Mouse (Mus musculus) neural tube, embryonic 12.5 days (tissue): ENCODE measurements around the gene Smtn. TPM values are rescaled to one million over a fixed set of nuclear protein-coding genes. Genes with fewer than 3 reads are reported as not detected.

Source experiments
- ATAC-seq: fragments of 200-750 bp; cut with Nextera tagmentation; 2 replicates; pipeline ENCODE4 v1.8.0; 2017; ENCODE audit warnings: low read depth, mild to moderate bottlenecking, moderate TSS enrichment, moderate library complexity; ENCODE audit not compliant: low FRiP score
- H3K27ac ChIP-seq: fragments of 300-500 bp; sonication (generic); 2 replicates; pipeline ENCODE4 v1.5.1; 2016
- H3K27me3 ChIP-seq: fragments of 300-500 bp; sonication (generic); replicated peaks from 2 replicates; pipeline ENCODE4 v1.6.1; 2016; ENCODE audit warnings: mild to moderate bottlenecking
- H3K36me3 ChIP-seq: fragments of 300-500 bp; sonication (generic); 2 replicates; pipeline ENCODE4 v1.6.1; 2016; ENCODE audit warnings: mild to moderate bottlenecking
- H3K4me1 ChIP-seq: fragments of 300-500 bp; sonication (generic); 2 replicates; pipeline ENCODE4 v1.6.1; 2016
- H3K4me2 ChIP-seq: fragments of 300-500 bp; sonication (generic); replicated peaks from 2 replicates; pipeline ENCODE4 v1.6.1; 2016; ENCODE audit warnings: mild to moderate bottlenecking
- H3K4me3 ChIP-seq: fragments of 300-500 bp; sonication (generic); 2 replicates; pipeline ENCODE4 v1.5.1; 2016
- H3K9ac ChIP-seq: fragments of 300-500 bp; sonication (generic); 2 replicates; pipeline ENCODE4 v1.6.1; 2016; ENCODE audit warnings: mild to moderate bottlenecking
- H3K9me3 ChIP-seq: fragments of 300-500 bp; sonication (generic); 2 replicates; pipeline ENCODE4 v1.6.1; 2016; ENCODE audit warnings: mild to moderate bottlenecking
- WGBS: fragments of 180-500 bp; shearing (Covaris S2); methylation state at CpG from one replicate; pipeline ENCODE4 v1.1.7; 2016; 5-methylcytosine and 5-hydroxymethylcytosine counted together
- polyA plus RNA-seq: library from polyadenylated mRNA; unstranded; fragments of >200 nt; fragmentation: Nextera tagmentation; extraction: Ambion mirVana; gene quantifications from 2 replicates; pipeline ENCODE4 v1.2.1, GENCODE M21; 2016

Gene Smtn
- polyA plus RNA-seq, 1 experiment from 2014 or later, result 37.9 TPM

DNA sequence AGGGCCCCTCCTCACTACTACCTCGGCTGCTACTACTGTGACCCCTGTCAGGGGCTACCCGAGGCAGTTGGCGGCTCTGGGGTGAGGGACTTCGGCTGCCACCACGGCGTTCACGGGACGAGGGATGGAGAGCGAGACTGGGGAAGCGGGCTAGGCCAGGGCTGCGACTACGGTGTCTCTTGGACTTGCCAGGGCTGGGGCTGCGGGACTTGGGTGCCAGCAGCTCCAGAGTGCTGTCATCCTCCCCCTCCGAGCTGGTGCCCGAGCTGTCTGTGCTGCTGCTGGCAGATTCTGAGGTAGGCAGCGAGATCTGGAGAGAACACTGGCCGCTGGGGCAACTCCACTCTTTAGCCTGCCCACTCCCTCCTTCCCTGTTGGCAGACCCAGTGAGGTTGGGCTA, 45.6 kb downstream of the Smtn start:
- H3K4me1 ChIP-seq, result no peaks in the 10 kb centered on the region
- no peak overlapping the region for H3K4me2 ChIP-seq
- H3K4me3 ChIP-seq, result no peak overlapping the region
- 88% methylated on average over 17 of the region's 17 CpGs for WGBS
- H3K27ac ChIP-seq, result no peak overlapping the region
- no peaks in the 10 kb centered on the region for H3K36me3 ChIP-seq
- no peak for ATAC-seq
- H3K9me3 ChIP-seq, result no peaks in the 10 kb centered on the region
- no peak overlapping the region for H3K9ac ChIP-seq
- H3K27me3 ChIP-seq, result no peaks in the 10 kb centered on the region

DNA sequence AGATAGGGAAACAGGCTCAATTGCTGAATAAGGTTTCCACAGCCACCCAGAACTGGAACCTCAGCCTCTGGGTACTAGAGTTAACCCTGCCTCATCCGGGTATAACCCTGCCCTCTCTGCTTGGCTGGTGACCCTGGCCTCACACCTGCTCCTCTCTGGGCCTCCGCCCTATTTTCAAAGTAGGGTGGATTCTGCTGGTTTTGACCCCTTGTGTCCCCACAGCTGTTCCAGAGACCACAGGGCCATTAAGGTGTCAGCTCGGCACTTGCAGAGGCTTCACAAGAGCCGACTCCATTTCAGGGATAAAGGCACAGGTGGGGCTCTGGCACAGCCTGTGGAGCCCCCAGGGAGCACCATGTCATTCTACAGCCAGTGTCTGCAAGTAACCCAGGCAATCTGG, 47.7 kb downstream of the Smtn start:
- no peak overlapping the region for H3K4me2 ChIP-seq
- no peak overlapping the region for H3K9ac ChIP-seq
- H3K27ac ChIP-seq, result no peak overlapping the region
- H3K9me3 ChIP-seq, result no peaks in the 10 kb centered on the region
- no peaks in the 10 kb centered on the region for H3K4me1 ChIP-seq
- ATAC-seq, result no peak
- H3K36me3 ChIP-seq, result no peaks in the 10 kb centered on the region
- H3K4me3 ChIP-seq, result no peak overlapping the region
- no peaks in the 10 kb centered on the region for H3K27me3 ChIP-seq
- 66% methylated on average over 4 of the region's 4 CpGs for WGBS

DNA sequence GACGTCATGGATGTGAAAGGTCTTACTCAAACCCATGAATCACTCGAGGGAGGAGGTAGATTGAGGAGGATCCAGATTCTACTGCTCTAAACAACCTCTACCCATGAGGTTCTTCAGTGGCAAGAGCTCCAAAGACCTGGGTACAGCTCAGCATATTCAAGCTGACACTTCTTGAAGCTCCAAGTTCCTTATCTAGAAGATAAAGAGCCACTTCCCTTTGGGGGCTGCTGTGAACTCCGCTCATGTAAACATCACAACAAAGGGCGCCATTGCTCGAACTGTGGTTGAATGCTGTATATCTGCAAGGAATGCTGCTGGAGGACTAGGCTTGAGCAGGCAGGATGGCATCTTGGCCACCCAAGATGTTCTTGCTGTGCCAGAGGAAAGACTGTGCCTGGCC, 51.4 kb downstream of the Smtn start:
- H3K27me3 ChIP-seq, result no peaks in the 10 kb centered on the region
- H3K4me1 ChIP-seq, result no peaks in the 10 kb centered on the region
- H3K9ac ChIP-seq, result no peak overlapping the region
- H3K4me3 ChIP-seq, result no peak overlapping the region
- no peak overlapping the region for H3K4me2 ChIP-seq
- no peak for ATAC-seq
- H3K9me3 ChIP-seq, result no peaks in the 10 kb centered on the region
- WGBS, result 83% methylated on average over 5 of the region's 5 CpGs
- no peak overlapping the region for H3K27ac ChIP-seq
- no peaks in the 10 kb centered on the region for H3K36me3 ChIP-seq

DNA sequence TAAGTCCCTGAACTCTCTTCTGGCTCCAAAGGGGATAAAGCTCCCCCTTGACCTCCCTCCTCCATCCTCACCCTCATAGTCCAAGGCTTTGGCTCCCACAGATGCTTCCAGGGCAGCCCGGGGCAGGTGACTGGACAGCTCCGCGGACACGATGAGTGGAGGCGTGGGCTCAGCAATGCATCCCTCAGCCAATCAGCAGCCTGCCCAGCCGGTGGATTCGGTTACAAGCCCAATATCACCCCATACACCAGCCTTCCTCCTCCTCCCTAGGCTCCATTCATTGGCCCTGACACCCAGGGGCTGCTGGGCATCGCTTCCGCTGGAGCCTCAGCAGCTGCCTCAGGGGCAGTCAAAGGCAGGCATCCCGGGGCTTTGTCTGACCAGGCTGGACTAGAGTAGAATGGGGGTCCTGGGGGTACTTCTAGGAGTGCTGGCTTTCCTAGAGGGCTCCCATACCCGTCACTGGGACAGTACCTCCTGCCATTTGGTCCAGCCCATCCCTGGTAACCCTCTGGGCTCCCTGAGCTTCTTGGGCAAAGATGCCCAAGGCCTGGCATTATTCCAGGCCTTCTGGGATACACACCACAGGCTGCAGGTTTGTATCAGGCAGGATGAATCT, 52.4 kb downstream of the Smtn start, which contains the start of gene Pla2g3:
Gene Pla2g3, plus strand, starts transcription at position 333 of the 619 bp plus-strand sequence.
- no peak within 1 kb of the TSS for H3K4me2 ChIP-seq
- H3K27ac ChIP-seq, result no peak within 1 kb of the TSS
- H3K36me3 ChIP-seq, result no peaks in the 10 kb centered on the region
- H3K9ac ChIP-seq, result no peak within 1 kb of the TSS
- 26% methylated on average over 11 of the region's 11 CpGs for WGBS
- no peak within 1 kb of the TSS for H3K4me3 ChIP-seq
- no peak for ATAC-seq
- H3K9me3 ChIP-seq, result no peaks in the 10 kb centered on the region
- H3K27me3 ChIP-seq, result no peaks in the 10 kb centered on the region
- no peaks in the 10 kb centered on the region for H3K4me1 ChIP-seq

DNA sequence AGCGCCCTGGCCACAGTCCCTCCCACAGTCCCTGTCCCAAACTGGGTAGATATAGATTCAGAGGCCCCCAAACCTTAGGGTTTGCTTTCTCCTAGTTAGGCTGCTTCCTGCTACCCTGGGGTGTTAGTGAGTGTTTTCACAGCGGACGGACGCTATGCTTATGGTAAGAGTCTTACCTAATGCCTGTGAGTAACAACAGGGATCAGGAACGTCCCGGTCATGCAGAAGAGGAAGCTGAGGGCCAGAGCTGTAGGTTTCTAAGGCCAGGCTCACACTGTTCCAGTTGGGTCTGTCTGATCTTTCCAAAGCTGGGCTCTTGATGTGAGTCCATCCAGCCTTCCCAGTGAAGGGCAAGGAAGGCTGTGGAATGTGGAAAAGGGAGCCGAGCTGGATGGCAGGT, 54.1 kb downstream of the Smtn start:
- ATAC-seq, result no peak
- Histone ChIP-seq H3K9me3 (no peaks in the 10 kb centered on the region), H3K9ac (no peak overlapping the region), H3K4me1 (no peaks in the 10 kb centered on the region), H3K4me3 (no peak overlapping the region), H3K27ac (no peak overlapping the region), H3K36me3 (no peaks in the 10 kb centered on the region), H3K4me2 (no peak overlapping the region), H3K27me3 (no peaks in the 10 kb centered on the region)
- WGBS, result 79% methylated on average over 7 of the region's 7 CpGs

DNA sequence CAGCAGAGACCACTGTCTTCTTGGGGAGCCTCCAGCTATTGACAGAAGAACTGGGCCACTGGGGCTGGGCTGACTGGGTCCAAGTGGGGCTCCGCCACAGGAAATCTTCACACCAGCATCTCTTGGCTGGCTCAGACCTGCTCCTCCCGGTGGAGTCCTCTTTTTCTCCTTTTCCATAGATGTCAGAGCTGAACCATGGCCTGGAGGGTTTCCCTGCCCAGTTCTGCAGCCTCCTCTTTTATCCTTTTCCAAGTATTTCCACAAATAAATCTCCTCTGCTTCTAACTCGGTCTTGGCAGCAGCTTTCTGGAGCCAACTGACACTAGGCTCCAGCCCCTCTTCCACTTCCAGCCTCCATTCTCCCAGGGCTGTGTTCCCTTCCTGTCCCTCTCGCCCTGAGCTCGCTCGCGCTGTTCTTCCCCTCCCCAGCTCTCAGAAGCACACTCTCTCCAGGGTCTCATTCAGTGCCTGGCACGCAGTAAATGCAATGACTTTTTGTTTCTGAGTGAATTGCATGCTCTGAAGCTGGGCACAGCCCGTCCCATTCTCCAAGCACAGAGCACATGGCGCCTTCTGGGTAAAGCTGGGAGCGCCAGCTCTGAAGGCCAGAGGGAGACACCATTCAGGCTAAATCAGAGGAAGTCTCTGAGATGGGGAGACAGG, 56.3 kb downstream of the Smtn start:
- H3K4me1 ChIP-seq, result no peaks in the 10 kb centered on the region
- no peak overlapping the region for H3K9ac ChIP-seq
- H3K4me3 ChIP-seq, result no peak overlapping the region
- no peaks in the 10 kb centered on the region for H3K9me3 ChIP-seq
- H3K4me2 ChIP-seq, result no peak overlapping the region
- no peaks in the 10 kb centered on the region for H3K36me3 ChIP-seq
- H3K27me3 ChIP-seq, result no peaks in the 10 kb centered on the region
- 59% methylated on average over 11 of the region's 11 CpGs for WGBS
- no peak for ATAC-seq
- no peak overlapping the region for H3K27ac ChIP-seq

DNA sequence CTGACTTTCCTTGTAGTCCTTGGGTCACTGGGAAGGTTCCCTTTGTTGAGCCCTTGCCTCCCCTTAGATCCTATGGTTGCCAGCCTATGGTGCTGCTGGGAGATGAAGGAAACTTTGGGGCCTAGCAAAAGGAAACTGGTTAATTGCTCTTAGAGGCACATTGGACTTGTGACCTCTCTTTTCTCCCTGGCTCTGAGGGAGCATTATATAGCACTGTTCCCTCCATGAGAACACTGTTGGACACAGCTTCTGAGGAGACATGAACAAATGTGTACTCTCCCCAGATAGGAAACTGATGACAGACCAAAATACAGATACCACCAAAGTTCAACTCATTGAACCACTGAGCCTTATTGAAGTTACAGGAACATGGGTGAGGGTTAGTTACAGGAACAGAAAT, 64.9 kb downstream of the Smtn start:
- no peaks in the 10 kb centered on the region for H3K27me3 ChIP-seq
- H3K27ac ChIP-seq, result no peak overlapping the region
- H3K9ac ChIP-seq, result no peak overlapping the region
- no peaks in the 10 kb centered on the region for H3K4me1 ChIP-seq
- no peak overlapping the region for H3K4me2 ChIP-seq
- no peak for ATAC-seq
- H3K36me3 ChIP-seq, result no peaks in the 10 kb centered on the region
- no peak overlapping the region for H3K4me3 ChIP-seq
- H3K9me3 ChIP-seq, result no peaks in the 10 kb centered on the region

DNA sequence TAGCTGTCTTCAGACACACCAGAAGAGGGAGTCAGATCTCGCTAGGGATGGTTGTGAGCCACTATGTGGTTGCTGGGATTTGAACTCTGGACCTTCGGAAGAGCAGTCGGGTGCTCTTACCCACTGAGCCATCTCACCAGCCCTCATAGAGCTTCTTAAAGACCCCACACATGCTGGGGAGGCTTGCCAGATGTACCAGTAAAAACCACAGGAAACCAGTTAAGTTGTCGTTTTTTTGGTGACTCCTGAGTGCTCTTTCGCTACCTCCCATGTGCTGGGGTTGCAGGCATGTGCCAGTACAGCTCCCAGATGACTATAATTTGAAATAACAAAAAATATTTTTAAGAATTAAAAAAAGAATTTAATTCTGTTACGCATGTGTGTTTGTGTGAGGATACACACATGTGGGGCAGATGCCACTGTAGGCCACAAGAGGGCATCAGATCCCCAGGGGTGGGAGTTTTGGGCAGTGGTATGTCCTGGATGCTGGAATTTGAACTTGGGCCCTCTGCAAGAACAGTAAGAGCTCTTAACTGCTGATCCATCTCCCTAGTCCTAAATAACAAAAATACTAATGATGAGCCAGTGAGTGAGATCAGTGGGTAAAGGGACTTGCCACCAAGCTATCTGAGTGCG, 65.8 kb downstream of the Smtn start:
- no peaks in the 10 kb centered on the region for H3K4me1 ChIP-seq

DNA sequence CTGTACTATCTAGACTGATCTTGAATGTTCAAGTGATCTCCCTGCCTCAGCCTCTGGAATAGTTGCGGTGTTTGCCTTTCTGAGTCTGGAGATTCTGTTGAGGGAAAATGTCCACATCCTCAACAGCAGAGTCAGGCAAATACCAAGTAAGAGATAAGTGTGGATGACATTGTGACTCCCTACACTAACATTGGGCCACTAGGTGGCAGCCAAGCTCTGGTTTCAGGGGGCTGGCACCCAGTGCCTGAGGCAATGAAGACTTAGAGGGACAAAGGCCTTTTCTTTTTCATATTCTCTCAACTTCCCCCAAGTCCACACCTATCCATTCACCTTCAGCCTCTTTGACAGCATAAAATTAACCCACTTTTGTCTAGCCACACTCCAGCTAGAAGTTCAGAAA, 67.9 kb downstream of the Smtn start:
- no peak overlapping the region for H3K27ac ChIP-seq
- 33% methylated on average over 1 of the region's 1 CpGs for WGBS
- no peaks in the 10 kb centered on the region for H3K9me3 ChIP-seq
- H3K4me3 ChIP-seq, result no peak overlapping the region
- H3K4me1 ChIP-seq, result no peaks in the 10 kb centered on the region
- no peak overlapping the region for H3K9ac ChIP-seq
- ATAC-seq, result 0 out of 2 replicates have a peak, but pooled peaks have one; percentile 56
- H3K4me2 ChIP-seq, result no peak overlapping the region
- no peaks in the 10 kb centered on the region for H3K36me3 ChIP-seq
- H3K27me3 ChIP-seq, result no peaks in the 10 kb centered on the region

More for the DNA sequence above, 65.8 kb downstream of the Smtn start:
- no peaks in the 10 kb centered on the region for H3K27me3 ChIP-seq
- H3K9me3 ChIP-seq, result no peaks in the 10 kb centered on the region
- H3K36me3 ChIP-seq, result no peaks in the 10 kb centered on the region
- 85% methylated on average over 7 of the region's 7 CpGs for WGBS
- H3K4me2 ChIP-seq, result no peak overlapping the region
- H3K9ac ChIP-seq, result no peak overlapping the region
- H3K27ac ChIP-seq, result no peak overlapping the region
- no peak overlapping the region for H3K4me3 ChIP-seq
- no peak for ATAC-seq

DNA sequence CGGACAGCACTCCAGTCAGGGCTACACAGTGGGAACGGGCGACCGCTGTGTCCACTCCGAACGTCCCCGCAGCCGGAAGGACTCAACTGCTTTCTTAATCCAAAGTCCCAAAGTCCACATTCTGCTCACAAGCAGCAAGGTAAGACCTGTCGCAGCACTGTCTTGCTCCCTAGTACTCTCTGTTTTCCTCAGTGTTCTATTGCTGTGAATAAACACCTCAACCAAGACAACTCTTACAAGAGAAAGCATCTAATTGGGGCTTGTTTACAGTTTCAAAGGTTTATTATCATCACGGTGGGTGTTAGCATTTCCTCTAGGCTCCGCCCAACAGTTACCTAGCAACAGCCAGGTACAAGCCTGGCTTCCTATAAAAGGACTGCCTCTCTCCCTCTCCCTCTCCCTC, 69.0 kb downstream of the Smtn start:
- ATAC-seq, result no peak
- no peaks in the 10 kb centered on the region for H3K9me3 ChIP-seq
- no peak overlapping the region for H3K9ac ChIP-seq
- H3K27me3 ChIP-seq, result no peaks in the 10 kb centered on the region
- 29% methylated on average over 11 of the region's 11 CpGs for WGBS
- H3K27ac ChIP-seq, result no peak overlapping the region
- no peaks in the 10 kb centered on the region for H3K4me1 ChIP-seq
- H3K4me3 ChIP-seq, result no peak overlapping the region
- H3K4me2 ChIP-seq, result no peak overlapping the region
- H3K36me3 ChIP-seq, result no peaks in the 10 kb centered on the region
